Mouse (Mus musculus) heart, adult 2 months (tissue): ENCODE data around the gene Slc39a11.

Source experiments
- CTCF ChIP-seq: fragments of 200-600 bp; IDR thresholded peaks from 2 replicates; pipeline ENCODE4 v1.8.1; 2022; ENCODE audit warnings: antibody characterized with exemption, mild to moderate bottlenecking, moderate library complexity
- POLR2A ChIP-seq: fragments of 200-500 bp; IDR thresholded peaks from 2 replicates; pipeline ENCODE4 v1.6.1; 2011; ENCODE audit warnings: mild to moderate bottlenecking, low read depth, low read length, control low read depth; ENCODE audit not compliant: insufficient read depth

- TF ChIP-seq POLR2A: no peak
- no peak for TF ChIP-seq CTCF
Observed at GRCm38 (mm10) chr11:113366257-113367030, 283.4 kb downstream of the Slc39a11 start.
